In genomic region chr14:20262346-20262745, GRCm38 (mm10) we compare ENCODE assay signal across 21 mouse cellular contexts. TPM values are rescaled to one million over a fixed set of nuclear protein-coding genes. Genes with fewer than 3 reads are reported as not detected.
"Had no signal": no experiment of that assay in that cellular context is flagged by ENCODE, and none has a peak within 500 bp of the region (broad histone marks: within the 10 kb centered on the region; RNA-seq: fewer than 3 reads in every experiment).

No protein-coding gene starts in this region.

- H3K4me1 ChIP-seq: midbrain, embryonic 12.5 days; neural tube, embryonic 13.5 days; neural tube, embryonic 15.5 days had no signal

- DNase-seq: lung, embryonic 14.5 days; lung, postnatal 10 days; lung, postnatal 4 days; midbrain, embryonic 14.5 days; retina, postnatal 1 day; right cerebral cortex, adult 18-20 months; right cerebral cortex, postnatal 25 days; right cerebral cortex, postnatal 4 days; spleen, adult 18-20 months; thymus, adult 18-20 months; thymus, postnatal 14 days; thymus, postnatal 36 days had no signal

- ATAC-seq: midbrain, embryonic 16.5 days had no signal

- H3K9me3 ChIP-seq: midbrain, embryonic 10.5 days; midbrain, embryonic 12.5 days; neural tube, embryonic 13.5 days; neural tube, embryonic 15.5 days had no signal

- H3K36me3 ChIP-seq: midbrain, embryonic 10.5 days; midbrain, embryonic 12.5 days; neural tube, embryonic 13.5 days; neural tube, embryonic 15.5 days had no signal

- H3K4me3 ChIP-seq: midbrain, embryonic 10.5 days; midbrain, embryonic 12.5 days; myocyte; neural tube, embryonic 13.5 days; neural tube, embryonic 15.5 days had no signal

- H3K27me3 ChIP-seq: neural tube, embryonic 15.5 days had no signal

- H3K9ac ChIP-seq: lung, embryonic 14.5 days; midbrain, embryonic 12.5 days; neural tube, embryonic 13.5 days; neural tube, embryonic 15.5 days had no signal

- H3K27ac ChIP-seq: midbrain, embryonic 10.5 days; midbrain, embryonic 12.5 days; neural tube, embryonic 13.5 days; neural tube, embryonic 15.5 days had no signal

- H3K4me2 ChIP-seq: lung, embryonic 14.5 days; midbrain, embryonic 12.5 days; neural tube, embryonic 13.5 days; neural tube, embryonic 15.5 days had no signal

RNA-seq across cellular contexts. Expression of gene Kcnk16, which starts 6.7 kb away (rescaled TPM):
- total RNA-seq: megakaryocyte, adult 5-6 weeks; megakaryocyte-erythroid progenitor cell, adult 5-6 weeks had no signal
- polyA plus RNA-seq: midbrain, embryonic 10.5 days; midbrain, embryonic 12.5 days; midbrain, embryonic 14.5 days; midbrain, embryonic 16.5 days; myocyte; neural tube, embryonic 11.5 days; neural tube, embryonic 15.5 days had no signal
